Mouse (Mus musculus) skeletal muscle tissue, adult 2 months (tissue): Measurements from ENCODE around the gene Adcy9.
"Not testable (repeated sequence)": the region's sequence is repeated elsewhere in the genome, so short reads cannot be mapped to it uniquely, and the experiment has no call there.

Source experiments
- DNase-seq: peaks from one replicate; pipeline ENCODE4 v3.0.0-alpha.2; 2012; ENCODE audit warnings: low read depth, low spot score

Adcy9 gene

GRCm38 (mm10) chr16:4272254-4272653, 148.0 kb downstream of the Adcy9 start:
- DNase-seq: no peak

- DNase-seq: peak; percentile 30
Observed at GRCm38 (mm10) chr16:4270911-4271310, 149.4 kb downstream of the Adcy9 start.

GRCm38 (mm10) chr16:4267857-4268666, 152.2 kb downstream of the Adcy9 start:
- DNase-seq: peak; percentile 54

GRCm38 (mm10) chr16:4267453-4267852, 152.8 kb downstream of the Adcy9 start:
- DNase-seq: no peak

GRCm38 (mm10) chr16:4265351-4265750, 154.9 kb downstream of the Adcy9 start:
- DNase-seq: no peak

GRCm38 (mm10) chr16:4263486-4263885, 156.8 kb downstream of the Adcy9 start:
- DNase-seq: no peak

- no peak for DNase-seq
Observed at GRCm38 (mm10) chr16:4257546-4257945, 162.8 kb downstream of the Adcy9 start.

- no peak for DNase-seq
Observed at GRCm38 (mm10) chr16:4248791-4249190, 171.5 kb downstream of the Adcy9 start.

- DNase-seq: not testable (repeated sequence)
Observed at GRCm38 (mm10) chr16:4245241-4245640, 175.1 kb downstream of the Adcy9 start.
